Mouse (Mus musculus): ENCODE data around the gene Tex38. TPM values are rescaled to one million over a fixed set of nuclear protein-coding genes. Genes with fewer than 3 reads are reported as not detected.

Gene Tex38
- polyA plus RNA-seq, 1 experiment from 2014 or later, result 0.28 TPM

GRCm38 (mm10) chr4:115733746-115734145 lies 47.1 kb downstream of the Tex38 start:
- Histone ChIP-seq H3K9ac (ENCODE audit: low read length) (no peak overlapping the region; the same call in 1 of the 2 replicates), H3K4me1 (ENCODE audit: control insufficient read depth, insufficient read depth, low read length) (peaks cover 17% of the 10 kb centered on the region), H3K9me3 (replicated peaks; ENCODE audit: control insufficient read depth, low read length) (no peaks in the 10 kb centered on the region), H3K27me3 (ENCODE audit: control insufficient read depth, insufficient read depth, low read length) (no peaks in the 10 kb centered on the region), H3K36me3 (ENCODE audit: control insufficient read depth, insufficient read depth, low read length) (no peaks in the 10 kb centered on the region), H3K4me3 (replicated peaks; ENCODE audit: low read length) (no peak overlapping the region), H3K4me2 (ENCODE audit: low read depth, low read length) (peak overlapping the region; percentile 24; the same call in 1 of the 2 replicates), H3K27ac (ENCODE audit: low read length) (peak overlapping the region; percentile 57)
- no peak for ATAC-seq (ENCODE audit: insufficient read depth, low FRiP score)
- 61% methylated on average over 5 of the region's 5 CpGs for WGBS

GRCm38 (mm10) chr4:115732223-115732818 lies 48.5 kb downstream of the Tex38 start:
- Histone ChIP-seq H3K4me3 (replicated peaks; ENCODE audit: low read length) (no peak overlapping the region), H3K36me3 (ENCODE audit: control insufficient read depth, insufficient read depth, low read length) (no peaks in the 10 kb centered on the region), H3K4me2 (ENCODE audit: low read depth, low read length) (no peak overlapping the region), H3K9me3 (replicated peaks; ENCODE audit: control insufficient read depth, low read length) (no peaks in the 10 kb centered on the region), H3K4me1 (ENCODE audit: control insufficient read depth, insufficient read depth, low read length) (peaks cover 11% of the 10 kb centered on the region; the same call in 1 of the 2 replicates), H3K9ac (ENCODE audit: low read length) (no peak overlapping the region), H3K27ac (ENCODE audit: low read length) (no peak overlapping the region), H3K27me3 (ENCODE audit: control insufficient read depth, insufficient read depth, low read length) (no peaks in the 10 kb centered on the region)
- peak; percentile 42; the same call in 1 of the 2 replicates for ATAC-seq (ENCODE audit: insufficient read depth, low FRiP score)
- WGBS, result 67% methylated on average over 2 of the region's 3 CpGs

- no peak overlapping the region for H3K4me2 ChIP-seq (ENCODE audit: low read depth, low read length)
- WGBS, result 23% methylated on average over 7 of the region's 7 CpGs
- no peak overlapping the region for H3K4me3 ChIP-seq (replicated peaks; ENCODE audit: low read length)
- H3K9ac ChIP-seq (ENCODE audit: low read length), result no peak overlapping the region
- no peaks in the 10 kb centered on the region for H3K9me3 ChIP-seq (replicated peaks; ENCODE audit: control insufficient read depth, low read length)
- H3K27ac ChIP-seq (ENCODE audit: low read length), result no peak overlapping the region
- peak; percentile 42 for ATAC-seq (ENCODE audit: insufficient read depth, low FRiP score)
- no peaks in the 10 kb centered on the region for H3K27me3 ChIP-seq (ENCODE audit: control insufficient read depth, insufficient read depth, low read length)
- H3K4me1 ChIP-seq (ENCODE audit: control insufficient read depth, insufficient read depth, low read length), result 0 out of 2 replicates have a peak, but pooled peaks cover 8% of the 10 kb centered on the region
- no peaks in the 10 kb centered on the region for H3K36me3 ChIP-seq (ENCODE audit: control insufficient read depth, insufficient read depth, low read length)
Observed at GRCm38 (mm10) chr4:115731588-115732222, 49.1 kb downstream of the Tex38 start.

Other genes starting within 250 kb of the Tex38 start
- gene Cyp4a31, start 217.4 kb downstream of the Tex38 start, polyA plus RNA-seq (2015; fragmentation: Nextera tagmentation; extraction: Ambion mirVana), result not detected in 2 replicates
- gene Cyp4a32, start 180.0 kb downstream of the Tex38 start, polyA plus RNA-seq (2015; fragmentation: Nextera tagmentation; extraction: Ambion mirVana), result not detected in 2 replicates
- gene Cyp4b1, start 133.3 kb downstream of the Tex38 start, polyA plus RNA-seq (2015; fragmentation: Nextera tagmentation; extraction: Ambion mirVana), result 2.1 and 2.5 TPM in 2 replicates
- 30.1 and 31.3 TPM in 2 replicates for gene Efcab14, start 43.3 kb downstream of the Tex38 start, polyA plus RNA-seq (2015; fragmentation: Nextera tagmentation; extraction: Ambion mirVana)
- 33.7 and 36.2 TPM in 2 replicates for gene Atpaf1, start 3.8 kb upstream of the Tex38 start, polyA plus RNA-seq (2015; fragmentation: Nextera tagmentation; extraction: Ambion mirVana)
- gene Mob3c, start 47.1 kb upstream of the Tex38 start, polyA plus RNA-seq (2015; fragmentation: Nextera tagmentation; extraction: Ambion mirVana), result 11.8 and 12.9 TPM in 2 replicates
- gene Mknk1, start 58.2 kb upstream of the Tex38 start, polyA plus RNA-seq (2015; fragmentation: Nextera tagmentation; extraction: Ambion mirVana), result 42.4 and 42.5 TPM in 2 replicates
- gene Kncn, start 103.4 kb upstream of the Tex38 start, polyA plus RNA-seq (2015; fragmentation: Nextera tagmentation; extraction: Ambion mirVana), result not detected in 2 replicates
- gene 6430628N08Rik, start 109.6 kb upstream of the Tex38 start, polyA plus RNA-seq (2015; fragmentation: Nextera tagmentation; extraction: Ambion mirVana), result not detected in 2 replicates
- gene Dmbx1, start 158.9 kb upstream of the Tex38 start, polyA plus RNA-seq (2015; fragmentation: Nextera tagmentation; extraction: Ambion mirVana), result not detected in 2 replicates
- gene Faah, start 236.9 kb upstream of the Tex38 start, polyA plus RNA-seq (2015; fragmentation: Nextera tagmentation; extraction: Ambion mirVana), result 14.0 and 15.9 TPM in 2 replicates